Mouse (Mus musculus) ovary, postnatal 36 days (tissue): ENCODE measurements around the gene Hist1h2bb.

Experiments used
- DNase-seq: peaks from one replicate; pipeline ENCODE4 v3.0.0; 2022; ENCODE audit warnings: low spot score, mixed read lengths

The Hist1h2bb gene

GRCm38 (mm10) chr13:23749563-23750121 lies 3.1 kb downstream of the Hist1h2bb start:
- no peak for DNase-seq

GRCm38 (mm10) chr13:23750839-23751477 lies 4.4 kb downstream of the Hist1h2bb start, which contains the start of gene Hist1h2ab:
Gene Hist1h2ab, plus strand, starts transcription at chr13:23751126.
- peak; percentile 55 for DNase-seq

- DNase-seq, result no peak
Observed at GRCm38 (mm10) chr13:23751478-23751956, 5.0 kb downstream of the Hist1h2bb start.

GRCm38 (mm10) chr13:23752067-23752741 lies 5.7 kb downstream of the Hist1h2bb start, which contains the start of gene Hist1h3b:
Gene Hist1h3b, plus strand, starts transcription at chr13:23752267.
- peak; percentile 83 for DNase-seq

- no peak for DNase-seq
Observed at GRCm38 (mm10) chr13:23752742-23753172, 6.2 kb downstream of the Hist1h2bb start.

- no peak for DNase-seq
Observed at GRCm38 (mm10) chr13:23753314-23754078, 7.0 kb downstream of the Hist1h2bb start.

GRCm38 (mm10) chr13:23755000-23755399 lies 8.5 kb downstream of the Hist1h2bb start:
- DNase-seq, result no peak

GRCm38 (mm10) chr13:23756790-23757189 lies 10.3 kb downstream of the Hist1h2bb start, which contains the start of gene Hist1h4b:
Gene Hist1h4b, plus strand, starts transcription at chr13:23757013.
- peak; percentile 75 for DNase-seq

- DNase-seq, result no peak
Observed at GRCm38 (mm10) chr13:23757211-23757773, 10.8 kb downstream of the Hist1h2bb start.

GRCm38 (mm10) chr13:23757921-23758320 lies 11.4 kb downstream of the Hist1h2bb start:
- DNase-seq, result no peak

GRCm38 (mm10) chr13:23759251-23759771 lies 12.8 kb downstream of the Hist1h2bb start:
- no peak for DNase-seq

GRCm38 (mm10) chr13:23759916-23760239 lies 13.3 kb downstream of the Hist1h2bb start:
- DNase-seq, result no peak

GRCm38 (mm10) chr13:23760240-23760971 lies 13.9 kb downstream of the Hist1h2bb start:
- no peak for DNase-seq

GRCm38 (mm10) chr13:23760972-23761864 lies 14.7 kb downstream of the Hist1h2bb start, which contains the start of gene Hist1h4a:
Gene Hist1h4a, minus strand, starts transcription at chr13:23761230.
- peak; percentile 98 for DNase-seq

GRCm38 (mm10) chr13:23761871-23762821 lies 15.6 kb downstream of the Hist1h2bb start, which contains the start of gene Hist1h3a:
Gene Hist1h3a, minus strand, starts transcription at chr13:23762386.
- peak; percentile 50 for DNase-seq

- DNase-seq, result no peak
Observed at GRCm38 (mm10) chr13:23763242-23763585, 16.7 kb downstream of the Hist1h2bb start.

- DNase-seq, result peak; percentile 80
Observed at GRCm38 (mm10) chr13:23763586-23764323, 17.2 kb downstream of the Hist1h2bb start, which contains the start of gene Hist1h1a. Gene Hist1h1a, plus strand, starts transcription at chr13:23763666.
